Mouse (Mus musculus) lung, postnatal 0 days (tissue): ENCODE data around the gene Olfr1426. TPM values are rescaled to one million over a fixed set of nuclear protein-coding genes. Genes with fewer than 3 reads are reported as not detected.
"Not testable (repeated sequence)": the region's sequence is repeated elsewhere in the genome, so short reads cannot be mapped to it uniquely, and the experiment has no call there.

Experiments
- ATAC-seq: fragments of 200-750 bp; cut with Nextera tagmentation; 2 replicates; pipeline ENCODE4 v1.8.0; 2017; ENCODE audit warnings: moderate library complexity
- DNase-seq: peaks from one replicate; pipeline ENCODE4 v3.0.0-alpha.2; 2016; ENCODE audit warnings: low spot score
- H3K27ac ChIP-seq: fragments of 300-500 bp; sonication (generic); 2 replicates; pipeline ENCODE4 v1.5.1; 2014; ENCODE audit warnings: antibody characterized with exemption, mild to moderate bottlenecking, low read length, mixed read lengths
- H3K27me3 ChIP-seq: fragments of 300-500 bp; sonication (generic); replicated peaks from 2 replicates; pipeline ENCODE4 v1.6.1; 2014; ENCODE audit warnings: low read length, mixed read lengths; ENCODE audit not compliant: insufficient read depth
- H3K36me3 ChIP-seq: fragments of 300-500 bp; sonication (generic); 2 replicates; pipeline ENCODE4 v1.6.1; 2014; ENCODE audit warnings: low read length, mixed read lengths; ENCODE audit not compliant: insufficient read depth
- H3K4me1 ChIP-seq: fragments of 300-500 bp; sonication (generic); 2 replicates; pipeline ENCODE4 v1.6.1; 2014; ENCODE audit warnings: antibody characterized with exemption, low read depth, low read length, mixed read lengths; ENCODE audit not compliant: insufficient read depth
- H3K4me2 ChIP-seq: fragments of 300-500 bp; sonication (generic); replicated peaks from 2 replicates; pipeline ENCODE4 v1.6.1; 2014; ENCODE audit warnings: low read depth, mild to moderate bottlenecking, low read length, moderate library complexity, mixed read lengths
- H3K4me3 ChIP-seq: fragments of 300-500 bp; sonication (generic); 2 replicates; pipeline ENCODE4 v1.5.1; 2014; ENCODE audit warnings: low read depth, low read length
- H3K9ac ChIP-seq: fragments of 300-500 bp; sonication (generic); replicated peaks from 2 replicates; pipeline ENCODE4 v1.6.1; 2014; ENCODE audit warnings: low read depth, mild to moderate bottlenecking
- H3K9me3 ChIP-seq: fragments of 300-500 bp; sonication (generic); 2 replicates; pipeline ENCODE4 v1.6.1; 2016; ENCODE audit warnings: low read length, mixed read lengths
- CTCF ChIP-seq: IDR thresholded peaks from 2 replicates; pipeline ENCODE4 v1.5.1; 2016; ENCODE audit warnings: antibody characterized with exemption, mild to moderate bottlenecking
- EP300 ChIP-seq: IDR thresholded peaks from 2 replicates; pipeline ENCODE4 v1.6.1; 2016; ENCODE audit warnings: antibody characterized with exemption, mild to moderate bottlenecking, control low read depth
- WGBS: fragments of 180-500 bp; shearing (Covaris S2); extraction: QIAGEN DNeasy Blood & Tissue Kit; methylation state at CpG from one replicate; pipeline ENCODE4 v1.1.7; 2014; 5-methylcytosine and 5-hydroxymethylcytosine counted together
- polyA plus RNA-seq: library from polyadenylated mRNA; unstranded; fragments of >200 nt; fragmentation: Nextera tagmentation; extraction: Ambion mirVana; gene quantifications from 2 replicates; pipeline ENCODE4 v1.2.1, GENCODE M21; 2015

Olfr1426 gene
- polyA plus RNA-seq, 1 experiment from 2014 or later = not detected

- Histone ChIP-seq H3K27ac (no peak within 1 kb of the TSS), H3K27me3 (no peaks in the 10 kb centered on the region), H3K36me3 (no peaks in the 10 kb centered on the region), H3K4me2 (no peak within 1 kb of the TSS), H3K9ac (no peak within 1 kb of the TSS), H3K4me3 (no peak within 1 kb of the TSS), H3K4me1 (no peaks in the 10 kb centered on the region), H3K9me3 (no peaks in the 10 kb centered on the region)
- 95% methylated on average over 2 of the region's 2 CpGs for WGBS
- no peak for DNase-seq
- no peak for TF ChIP-seq EP300
- no peak for TF ChIP-seq CTCF
- no peak for ATAC-seq
Observed at GRCm38 (mm10) chr19:12103234-12103633, 11.4 kb upstream of the Olfr1426 start, which contains the start of gene Olfr1427. TSS of gene Olfr1427 (minus strand) at chr19:12103334.

DNA sequence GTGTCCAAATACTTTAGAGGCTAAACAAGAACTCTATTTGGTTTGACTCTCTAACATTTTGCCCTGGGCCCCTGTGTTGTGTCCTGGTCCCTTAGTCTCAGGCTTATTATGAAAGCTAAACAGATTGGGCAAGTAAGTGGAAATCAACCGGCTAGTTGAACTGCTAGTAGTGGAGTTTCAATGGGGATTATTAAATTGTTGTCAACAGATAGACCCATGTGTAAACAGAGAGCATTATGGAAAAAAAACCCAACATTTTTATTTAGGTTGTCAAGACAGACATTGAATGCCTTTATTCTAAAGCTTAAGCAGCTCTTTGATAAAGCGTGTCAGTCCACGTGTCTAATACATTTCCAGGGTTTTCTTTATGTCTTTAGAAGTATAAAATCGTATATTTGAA lies 14.2 kb downstream of the Olfr1426 start, which contains the start of gene Olfr1425:
Gene Olfr1425, minus strand, starts transcription at position 101 of the 400 bp plus-strand sequence.
- H3K4me2 ChIP-seq, ATAC-seq, H3K27ac ChIP-seq, H3K4me1 ChIP-seq, H3K36me3 ChIP-seq, DNase-seq, H3K9me3 ChIP-seq, H3K4me3 ChIP-seq, H3K9ac ChIP-seq, H3K27me3 ChIP-seq: not testable (repeated sequence)
- 83% methylated on average over 4 of the region's 4 CpGs for WGBS

DNA sequence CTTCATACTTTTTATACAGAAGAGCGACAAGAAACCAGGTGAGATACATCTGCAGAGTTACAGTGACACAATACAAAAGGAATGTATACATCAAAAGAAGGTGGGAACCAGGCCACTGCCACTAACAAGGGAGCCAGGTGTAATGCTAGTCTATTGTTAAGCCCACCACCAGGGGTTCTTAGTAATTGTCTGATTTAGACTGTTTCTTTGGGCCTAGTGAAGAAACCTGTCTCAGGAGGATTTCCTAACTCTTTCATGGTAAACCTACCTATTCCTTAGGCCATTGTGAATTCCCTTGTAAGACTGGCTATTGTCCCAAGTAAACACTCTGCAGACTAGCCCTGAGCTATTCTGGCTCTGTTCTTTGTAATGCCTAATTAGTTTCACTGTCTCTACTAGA lies 22.3 kb downstream of the Olfr1426 start:
- H3K9ac ChIP-seq, H3K36me3 ChIP-seq, DNase-seq, H3K27me3 ChIP-seq, ATAC-seq, H3K4me1 ChIP-seq, H3K9me3 ChIP-seq, H3K4me2 ChIP-seq, H3K4me3 ChIP-seq, H3K27ac ChIP-seq: not testable (repeated sequence)
- 78% methylated on average over 1 of the region's 1 CpGs for WGBS

- not testable (repeated sequence) for H3K27ac ChIP-seq, H3K4me2 ChIP-seq, H3K27me3 ChIP-seq, H3K36me3 ChIP-seq, H3K9ac ChIP-seq, H3K4me1 ChIP-seq, H3K9me3 ChIP-seq, DNase-seq, ATAC-seq, H3K4me3 ChIP-seq
- WGBS = 71% methylated on average over 1 of the region's 1 CpGs
Observed at GRCm38 (mm10) chr19:12067806-12068205, 24.0 kb downstream of the Olfr1426 start.

- H3K27me3 ChIP-seq, H3K4me1 ChIP-seq, H3K4me2 ChIP-seq, ATAC-seq, H3K27ac ChIP-seq, H3K9ac ChIP-seq, H3K36me3 ChIP-seq, H3K4me3 ChIP-seq, H3K9me3 ChIP-seq, DNase-seq: not testable (repeated sequence)
- WGBS = 68% methylated on average over 1 of the region's 1 CpGs
Observed at GRCm38 (mm10) chr19:12062582-12062981, 29.2 kb downstream of the Olfr1426 start, which contains the start of gene Olfr1424. TSS of gene Olfr1424 (minus strand) at chr19:12062682.

DNA sequence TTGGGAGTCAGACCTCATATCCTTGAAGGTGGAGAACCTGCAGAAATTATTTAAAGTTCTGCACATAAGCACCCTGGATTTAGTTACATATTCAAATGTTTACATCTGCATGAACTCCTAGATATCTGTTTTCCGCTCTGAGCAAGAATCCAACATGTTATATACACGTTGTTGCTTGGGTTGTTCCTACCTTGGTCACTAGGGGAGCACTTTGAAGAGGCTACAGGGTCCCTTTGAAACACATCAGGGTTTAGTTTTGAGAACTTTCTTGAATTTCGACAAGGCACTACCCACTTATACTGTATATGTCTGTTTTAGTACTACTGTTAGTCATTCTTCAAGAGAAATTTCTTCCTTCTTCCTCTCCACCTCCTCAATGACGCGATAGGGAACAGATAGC lies 48.6 kb downstream of the Olfr1426 start:
- ATAC-seq (no peak), DNase-seq (no peak)
- no peaks in the 10 kb centered on the region for H3K36me3 ChIP-seq
- H3K27ac ChIP-seq = no peak overlapping the region
- no peaks in the 10 kb centered on the region for H3K27me3 ChIP-seq
- no peak for TF ChIP-seq EP300
- no peak for TF ChIP-seq CTCF
- H3K4me3 ChIP-seq = no peak overlapping the region
- H3K9me3 ChIP-seq = no peaks in the 10 kb centered on the region
- H3K9ac ChIP-seq = no peak overlapping the region
- 90% methylated on average over 5 of the region's 5 CpGs for WGBS
- no peak overlapping the region for H3K4me2 ChIP-seq
- no peaks in the 10 kb centered on the region for H3K4me1 ChIP-seq

DNA sequence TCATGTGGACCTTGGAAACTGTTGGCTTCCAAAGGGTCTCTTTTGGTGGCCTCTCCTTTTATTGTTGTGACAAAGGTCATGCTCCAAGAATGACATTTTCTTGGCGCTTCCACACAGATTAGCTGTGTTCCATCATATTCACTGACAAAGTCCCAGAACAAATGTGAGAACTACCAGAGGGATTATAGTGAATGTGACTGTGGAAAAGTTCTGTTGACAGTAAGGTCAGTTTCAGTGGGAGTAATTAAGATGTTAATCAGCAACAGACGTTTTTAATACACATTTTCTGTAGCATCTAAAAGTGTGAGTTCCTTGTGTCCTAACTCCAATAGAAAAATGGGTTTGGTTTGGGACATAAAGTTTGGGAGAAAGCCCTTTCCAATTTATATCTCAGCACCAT lies 50.6 kb downstream of the Olfr1426 start, which contains the start of gene Olfr1423:
Gene Olfr1423, minus strand, starts transcription at position 101 of the 400 bp plus-strand sequence.
- DNase-seq (no peak), ATAC-seq (no peak)
- 55% methylated on average over 2 of the region's 2 CpGs for WGBS
- H3K27ac ChIP-seq = no peak within 1 kb of the TSS
- H3K4me2 ChIP-seq = no peak within 1 kb of the TSS
- H3K4me3 ChIP-seq = no peak within 1 kb of the TSS
- H3K36me3 ChIP-seq = no peaks in the 10 kb centered on the region
- H3K4me1 ChIP-seq = no peaks in the 10 kb centered on the region
- TF ChIP-seq EP300 = no peak
- TF ChIP-seq CTCF = no peak
- no peaks in the 10 kb centered on the region for H3K9me3 ChIP-seq
- no peaks in the 10 kb centered on the region for H3K27me3 ChIP-seq
- no peak within 1 kb of the TSS for H3K9ac ChIP-seq
